ENCODE assay signal across 8 mouse cellular contexts in the genomic region with DNA sequence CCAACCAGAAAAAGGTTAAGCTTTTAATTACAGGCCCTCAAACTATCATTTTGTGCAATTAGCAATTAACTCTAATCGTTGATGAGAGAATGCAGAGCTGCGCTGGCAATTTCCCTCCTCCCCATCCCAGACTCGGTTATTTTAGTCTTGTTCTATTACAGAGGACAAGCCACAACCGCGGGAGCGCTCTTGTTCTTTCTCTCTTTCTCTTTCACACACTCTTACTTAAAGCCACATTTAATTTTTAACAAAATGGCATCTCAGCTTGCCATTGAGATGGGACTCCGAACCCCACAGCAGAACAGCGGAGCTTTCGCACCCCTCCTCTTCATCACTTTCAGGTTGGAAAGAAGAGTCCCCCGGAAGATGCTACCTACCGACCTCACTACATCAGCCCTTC. TPM values are rescaled to one million over a fixed set of nuclear protein-coding genes. Genes with fewer than 3 reads are reported as not detected.
DNase-seq lines count a peak whose midpoint lies in the region; ATAC-seq and TF ChIP-seq lines count a peak whose summit lies in the region.

A gene (plus strand): TSS at position 167 of the 400 bp plus-strand sequence.

- peaks cover 15% of the 10 kb centered on the region for H3K27me3 ChIP-seq in liver, adult 2 months (ENCODE audit: control insufficient read depth, insufficient read depth, low read length)
- H3K27me3 ChIP-seq in embryonic facial prominence, embryonic 10.5 days (replicated peaks; ENCODE audit: low read depth, poor library complexity, severe bottlenecking) = peaks cover 54% of the 10 kb centered on the region
- peaks cover 3% of the 10 kb centered on the region; the same call in 1 of the 2 replicates for H3K27me3 ChIP-seq in kidney, embryonic 16.5 days (ENCODE audit: insufficient read depth, low read length)
- peaks cover 74% of the 10 kb centered on the region for H3K27me3 ChIP-seq in liver, embryonic 12.5 days (replicated peaks)

- no peak for ATAC-seq in kidney, embryonic 16.5 days (ENCODE audit: low FRiP score, low TSS enrichment)
- ATAC-seq in liver, embryonic 12.5 days = no peak

- DNase-seq in liver, adult 2 months (ENCODE audit: extremely low read depth, low read depth, low spot score) = no peak
- DNase-seq in liver = no peak
- DNase-seq in embryonic facial prominence, embryonic 10.5 days (ENCODE audit: low spot score) = no peak
- DNase-seq in gonadal fat pad, adult 2 months (ENCODE audit: low read depth) = no peak
- DNase-seq in telencephalon, adult 2 months (ENCODE audit: low read depth, low spot score) = peak; percentile 63
- no peak for DNase-seq in thymus, postnatal 36 days

- H3K4me1 ChIP-seq in liver, adult 2 months (ENCODE audit: control insufficient read depth, insufficient read depth, low read length) = peaks cover 9% of the 10 kb centered on the region; the same call in 1 of the 2 replicates
- H3K4me1 ChIP-seq in embryonic facial prominence, embryonic 10.5 days = peaks cover 33% of the 10 kb centered on the region
- H3K4me1 ChIP-seq in kidney, embryonic 16.5 days (ENCODE audit: insufficient read depth, low read length) = peaks cover 14% of the 10 kb centered on the region; the same call in 1 of the 2 replicates
- H3K4me1 ChIP-seq in liver, embryonic 12.5 days = no peaks in the 10 kb centered on the region

- no peak for TF ChIP-seq POLR2A in liver, adult 2 months (IDR thresholded peaks at IDR 0.05; ENCODE audit: extremely low read depth, insufficient read depth, low read length)

- TF ChIP-seq CTCF in liver, adult 2 months (IDR thresholded peaks at IDR 0.05; ENCODE audit: low read depth, low read length) = no peak

- peak within 1 kb of the TSS; percentile 12; the same call in 1 of the 2 replicates for H3K9ac ChIP-seq in liver, adult 2 months (ENCODE audit: low read depth, low read length)
- H3K9ac ChIP-seq in kidney, embryonic 16.5 days (replicated peaks; ENCODE audit: low read length) = peak within 1 kb of the TSS; percentile 83
- peak within 1 kb of the TSS; percentile 52 for H3K9ac ChIP-seq in liver, embryonic 12.5 days

- no peaks in the 10 kb centered on the region for H3K79me2 ChIP-seq in liver, adult 2 months (ENCODE audit: control insufficient read depth, insufficient read depth, low read length)

- H3K4me3 ChIP-seq in liver, adult 2 months (ENCODE audit: insufficient read depth, low read depth, low read length) = peak within 1 kb of the TSS; percentile 40; the same call in 1 of the 2 replicates
- H3K4me3 ChIP-seq in embryonic facial prominence, embryonic 10.5 days = peak within 1 kb of the TSS; percentile 83
- H3K4me3 ChIP-seq in kidney, embryonic 16.5 days (ENCODE audit: low read length) = peak within 1 kb of the TSS; percentile 74
- H3K4me3 ChIP-seq in liver, embryonic 12.5 days = peak within 1 kb of the TSS; percentile 53

- WGBS in liver, adult 2 months = 11% methylated on average over 11 of the region's 11 CpGs
- 3% methylated on average over 11 of the region's 11 CpGs for WGBS in embryonic facial prominence, embryonic 10.5 days
- 2% methylated on average over 11 of the region's 11 CpGs for WGBS in kidney, embryonic 16.5 days
- 8% methylated on average over 11 of the region's 11 CpGs for WGBS in liver, embryonic 12.5 days (ENCODE audit: insufficient replicate concordance)

- no peaks in the 10 kb centered on the region for H3K36me3 ChIP-seq in liver, adult 2 months (ENCODE audit: control insufficient read depth, insufficient read depth, low read length)
- H3K36me3 ChIP-seq in embryonic facial prominence, embryonic 10.5 days (replicated peaks) = no peaks in the 10 kb centered on the region
- no peaks in the 10 kb centered on the region for H3K36me3 ChIP-seq in kidney, embryonic 16.5 days (ENCODE audit: insufficient read depth, low read length)
- H3K36me3 ChIP-seq in liver, embryonic 12.5 days = no peaks in the 10 kb centered on the region

- H3K4me2 ChIP-seq in kidney, embryonic 16.5 days (replicated peaks; ENCODE audit: low read depth, low read length) = peak within 1 kb of the TSS; percentile 89
- H3K4me2 ChIP-seq in liver, embryonic 12.5 days = peak within 1 kb of the TSS; percentile 70

- H3K27ac ChIP-seq in liver, adult 2 months (replicated peaks; ENCODE audit: insufficient read depth, low read depth, low read length) = no peak within 1 kb of the TSS
- peak within 1 kb of the TSS; percentile 85 for H3K27ac ChIP-seq in embryonic facial prominence, embryonic 10.5 days (replicated peaks)
- H3K27ac ChIP-seq in kidney, embryonic 16.5 days (ENCODE audit: low read length) = peak within 1 kb of the TSS; percentile 89
- H3K27ac ChIP-seq in liver, embryonic 12.5 days = no peak within 1 kb of the TSS

- H3K9me3 ChIP-seq in embryonic facial prominence, embryonic 10.5 days = no peaks in the 10 kb centered on the region
- H3K9me3 ChIP-seq in kidney, embryonic 16.5 days (ENCODE audit: low read length) = no peaks in the 10 kb centered on the region
- H3K9me3 ChIP-seq in liver, embryonic 12.5 days (replicated peaks) = no peaks in the 10 kb centered on the region

RNA-seq across cellular contexts. Expression of the gene that starts here (rescaled TPM):
- total RNA-seq in liver, adult 2 months (2014; rRNA removed) = 5.2 and 7.3 TPM in 2 replicates
- 3.8 and 9.1 TPM in 2 replicates for polyA plus RNA-seq in liver, adult 2 months (2012; rRNA removed)
- polyA plus RNA-seq in embryonic facial prominence, embryonic 10.5 days (2016; fragmentation: Nextera tagmentation; extraction: Ambion mirVana) = 3.7 and 4.8 TPM in 2 replicates
- polyA plus RNA-seq in gonadal fat pad, adult 2 months (2012; rRNA removed) = 39.0 and 40.3 TPM in 2 replicates
- polyA plus RNA-seq in kidney, embryonic 16.5 days (2015; fragmentation: Nextera tagmentation; extraction: Ambion mirVana) = 37.9 and 40.0 TPM in 2 replicates
- polyA plus RNA-seq in liver, embryonic 12.5 days (2016; fragmentation: Nextera tagmentation; extraction: Ambion mirVana) = 2.0 and 2.2 TPM in 2 replicates

Comparison
In these comparisons a context has a peak if more than half of its experiments do, and no peak if none do; other contexts are left out.
1. H3K27ac ChIP-seq: peak in embryonic facial prominence, embryonic 10.5 days (single experiment) and kidney, embryonic 16.5 days (single experiment); none in liver, adult 2 months (single experiment) and liver, embryonic 12.5 days (single experiment).
2. H3K9ac ChIP-seq: peak in every context shown above with its lines; median percentile 83 in kidney, embryonic 16.5 days; 52 in liver, embryonic 12.5 days; 12 in liver, adult 2 months.
3. Peak in every context shown above with its lines, with median percentiles within 50 percentile points of each other: H3K4me3 ChIP-seq.